Mouse (Mus musculus): ENCODE measurements around the gene Slc46a3. TPM values are rescaled to one million over a fixed set of nuclear protein-coding genes. Genes with fewer than 3 reads are reported as not detected.

The Slc46a3 gene
- polyA plus RNA-seq, 1 experiment from 2014 or later = 4.4 TPM

DNA sequence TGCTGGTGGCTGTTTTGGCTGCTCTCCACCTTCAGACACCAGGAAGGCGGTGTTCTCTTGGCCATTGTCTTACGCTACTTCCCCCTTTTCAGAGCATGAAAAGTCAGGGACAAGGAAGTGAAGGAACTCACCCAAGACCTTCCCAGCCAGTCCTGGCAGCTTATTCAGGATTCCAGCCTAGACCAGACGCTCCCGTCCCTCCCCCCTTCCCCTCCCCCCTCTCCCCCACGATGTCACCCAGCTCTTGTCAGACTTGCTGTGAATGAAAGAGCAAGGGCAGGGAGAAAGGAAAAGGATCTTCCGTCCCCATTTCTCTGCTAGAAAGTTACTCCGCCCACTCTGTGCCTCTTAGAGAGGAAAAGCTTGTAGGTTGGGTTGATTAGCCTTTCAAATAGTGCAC, 51.3 kb downstream of the Slc46a3 start:
- 0 out of 2 replicates have a peak, but pooled peaks cover 10% of the 10 kb centered on the region for H3K4me1 ChIP-seq (ENCODE audit: control insufficient read depth, insufficient read depth, low read length)
- H3K36me3 ChIP-seq (ENCODE audit: control insufficient read depth, insufficient read depth, low read length) = no peaks in the 10 kb centered on the region
- no peak overlapping the region for H3K4me3 ChIP-seq (ENCODE audit: low read depth, low read length)
- no peak for ATAC-seq (ENCODE audit: insufficient number of reproducible peaks, insufficient read depth, low FRiP score, low read depth)
- no peak overlapping the region for H3K4me2 ChIP-seq (replicated peaks; ENCODE audit: low read depth, low read length)
- H3K9ac ChIP-seq (replicated peaks; ENCODE audit: low read depth, low read length) = no peak overlapping the region
- no peaks in the 10 kb centered on the region for H3K27me3 ChIP-seq (ENCODE audit: control insufficient read depth, insufficient read depth, low read length)
- WGBS = 48% methylated on average over 7 of the region's 7 CpGs
- no peak overlapping the region for H3K27ac ChIP-seq (ENCODE audit: low read length)
- H3K9me3 ChIP-seq (ENCODE audit: control insufficient read depth, low read depth, low read length) = no peaks in the 10 kb centered on the region

DNA sequence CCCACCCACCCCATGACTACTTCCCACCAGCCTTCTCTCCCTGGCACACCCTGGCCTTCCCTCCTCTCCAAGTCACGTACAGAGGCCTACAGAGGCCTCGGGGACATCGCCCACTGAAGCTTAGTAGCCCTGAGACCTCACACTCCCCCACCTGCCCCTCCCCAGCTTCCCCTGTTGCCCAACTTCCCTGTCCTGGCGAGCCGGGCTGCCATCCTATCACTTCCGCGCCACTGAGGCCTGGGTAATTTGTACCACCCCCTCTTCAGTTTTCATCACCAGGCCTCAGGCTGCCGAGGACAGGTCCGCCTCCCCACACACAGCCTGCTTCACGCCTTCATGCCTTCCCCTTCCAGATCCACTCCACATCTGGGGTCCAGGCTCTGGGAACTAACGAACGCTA, 55.2 kb downstream of the Slc46a3 start:
- no peak overlapping the region for H3K27ac ChIP-seq (ENCODE audit: low read length)
- no peak overlapping the region for H3K9ac ChIP-seq (replicated peaks; ENCODE audit: low read depth, low read length)
- ATAC-seq (ENCODE audit: insufficient number of reproducible peaks, insufficient read depth, low FRiP score, low read depth) = no peak
- 82% methylated on average over 12 of the region's 12 CpGs for WGBS
- H3K4me2 ChIP-seq (replicated peaks; ENCODE audit: low read depth, low read length) = no peak overlapping the region
- H3K9me3 ChIP-seq (ENCODE audit: control insufficient read depth, low read depth, low read length) = no peaks in the 10 kb centered on the region
- no peak overlapping the region for H3K4me3 ChIP-seq (ENCODE audit: low read depth, low read length)
- no peaks in the 10 kb centered on the region for H3K27me3 ChIP-seq (ENCODE audit: control insufficient read depth, insufficient read depth, low read length)
- H3K4me1 ChIP-seq (ENCODE audit: control insufficient read depth, insufficient read depth, low read length) = 0 out of 2 replicates have a peak, but pooled peaks cover 3% of the 10 kb centered on the region
- no peaks in the 10 kb centered on the region for H3K36me3 ChIP-seq (ENCODE audit: control insufficient read depth, insufficient read depth, low read length)

DNA sequence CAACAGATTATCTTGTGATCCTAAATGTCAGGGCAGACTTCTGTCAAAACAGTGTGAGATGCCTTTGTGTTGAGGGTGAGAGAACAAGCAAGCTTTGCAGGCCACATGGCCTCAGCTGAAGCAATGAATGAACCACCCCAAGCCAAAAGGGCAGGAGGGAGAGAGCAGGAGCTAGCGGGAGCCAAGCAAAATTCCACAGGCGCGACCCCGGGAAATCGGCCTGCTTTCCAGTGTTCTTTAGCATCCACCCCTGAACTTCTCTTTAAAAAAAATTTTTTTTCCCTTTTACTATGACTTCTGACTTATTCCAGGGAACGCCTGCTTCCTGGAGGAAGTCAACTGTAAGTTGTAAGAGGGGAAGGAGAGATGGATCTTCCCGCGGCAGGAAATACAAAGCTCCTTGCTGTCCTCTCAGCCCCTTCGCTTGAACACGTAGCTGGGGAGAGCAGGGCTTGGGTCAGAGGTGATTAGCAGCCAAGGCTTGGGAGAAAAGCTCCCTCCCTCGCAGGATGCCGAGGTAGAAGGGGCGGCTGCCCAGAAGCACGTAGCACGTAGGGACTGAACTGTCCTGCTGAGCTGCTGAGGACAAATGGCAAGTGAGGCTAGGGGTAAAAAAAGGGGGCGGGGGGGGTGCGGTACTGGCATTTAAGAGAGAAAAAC, 59.6 kb downstream of the Slc46a3 start:
- no peaks in the 10 kb centered on the region for H3K9me3 ChIP-seq (ENCODE audit: control insufficient read depth, low read depth, low read length)
- H3K9ac ChIP-seq (replicated peaks; ENCODE audit: low read depth, low read length) = no peak overlapping the region
- H3K27ac ChIP-seq (ENCODE audit: low read length) = no peak overlapping the region
- no peaks in the 10 kb centered on the region for H3K36me3 ChIP-seq (ENCODE audit: control insufficient read depth, insufficient read depth, low read length)
- H3K4me2 ChIP-seq (replicated peaks; ENCODE audit: low read depth, low read length) = no peak overlapping the region
- ATAC-seq (ENCODE audit: insufficient number of reproducible peaks, insufficient read depth, low FRiP score, low read depth) = no peak
- H3K4me1 ChIP-seq (ENCODE audit: control insufficient read depth, insufficient read depth, low read length) = 0 out of 2 replicates have a peak, but pooled peaks cover 3% of the 10 kb centered on the region
- WGBS = 15% methylated on average over 17 of the region's 17 CpGs
- no peaks in the 10 kb centered on the region for H3K27me3 ChIP-seq (ENCODE audit: control insufficient read depth, insufficient read depth, low read length)
- H3K4me3 ChIP-seq (ENCODE audit: low read depth, low read length) = no peak overlapping the region

DNA sequence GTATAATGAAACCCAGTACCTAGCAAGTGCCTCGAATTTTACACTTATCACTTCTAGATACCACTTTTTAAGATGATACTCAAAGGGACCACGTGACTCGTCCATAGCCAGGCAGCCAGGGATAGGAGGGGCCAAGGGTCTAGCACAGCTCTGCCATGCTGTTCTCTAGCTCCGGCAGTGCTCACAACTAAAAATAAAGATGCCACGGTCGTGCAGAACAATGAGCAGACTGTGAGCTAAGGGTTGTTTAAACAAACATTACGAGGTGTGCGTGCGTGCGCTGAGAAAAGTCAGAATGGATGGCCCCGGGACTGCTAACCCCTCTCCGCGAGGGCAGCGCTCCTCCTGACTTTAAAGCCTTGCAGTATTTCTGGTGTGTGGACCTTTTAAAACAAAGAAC, 61.8 kb downstream of the Slc46a3 start:
- no peak for ATAC-seq (ENCODE audit: insufficient number of reproducible peaks, insufficient read depth, low FRiP score, low read depth)
- Histone ChIP-seq H3K9ac (replicated peaks; ENCODE audit: low read depth, low read length) (no peak overlapping the region), H3K27ac (ENCODE audit: low read length) (no peak overlapping the region), H3K36me3 (ENCODE audit: control insufficient read depth, insufficient read depth, low read length) (no peaks in the 10 kb centered on the region), H3K4me2 (replicated peaks; ENCODE audit: low read depth, low read length) (no peak overlapping the region), H3K4me3 (ENCODE audit: low read depth, low read length) (no peak overlapping the region), H3K4me1 (ENCODE audit: control insufficient read depth, insufficient read depth, low read length) (0 out of 2 replicates have a peak, but pooled peaks cover 3% of the 10 kb centered on the region), H3K27me3 (ENCODE audit: control insufficient read depth, insufficient read depth, low read length) (no peaks in the 10 kb centered on the region), H3K9me3 (ENCODE audit: control insufficient read depth, low read depth, low read length) (no peaks in the 10 kb centered on the region)
- WGBS = 25% methylated on average over 14 of the region's 14 CpGs

DNA sequence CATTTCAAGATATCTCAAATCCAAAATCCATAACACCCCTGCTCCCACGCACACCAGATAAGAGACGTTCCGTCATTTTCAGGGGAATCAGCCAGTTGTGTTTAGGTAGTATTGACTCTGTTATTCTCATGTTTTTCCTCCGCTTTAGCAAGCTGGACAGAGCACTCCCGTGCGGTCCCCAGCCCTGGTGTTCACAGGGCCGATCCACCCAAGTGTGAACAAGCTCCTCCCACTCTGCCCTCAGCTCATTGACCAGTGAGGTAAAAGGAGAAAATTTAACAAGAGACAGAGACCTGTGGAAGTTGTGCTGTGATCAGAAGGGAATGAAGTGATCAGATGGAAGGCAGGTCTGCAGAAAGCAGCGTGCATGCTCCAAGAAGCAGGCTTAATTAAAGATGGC, 65.8 kb downstream of the Slc46a3 start:
- Histone ChIP-seq H3K4me3 (ENCODE audit: low read depth, low read length) (no peak overlapping the region), H3K27me3 (ENCODE audit: control insufficient read depth, insufficient read depth, low read length) (no peaks in the 10 kb centered on the region), H3K9ac (replicated peaks; ENCODE audit: low read depth, low read length) (no peak overlapping the region), H3K36me3 (ENCODE audit: control insufficient read depth, insufficient read depth, low read length) (no peaks in the 10 kb centered on the region), H3K4me2 (replicated peaks; ENCODE audit: low read depth, low read length) (no peak overlapping the region), H3K9me3 (ENCODE audit: control insufficient read depth, low read depth, low read length) (no peaks in the 10 kb centered on the region), H3K4me1 (ENCODE audit: control insufficient read depth, insufficient read depth, low read length) (peaks cover 15% of the 10 kb centered on the region), H3K27ac (ENCODE audit: low read length) (no peak overlapping the region)
- ATAC-seq (ENCODE audit: insufficient number of reproducible peaks, insufficient read depth, low FRiP score, low read depth) = no peak
- 84% methylated on average over 8 of the region's 8 CpGs for WGBS

Other genes with a start within 250 kb of the Slc46a3 start
- 11.5 and 13.0 TPM in 2 replicates for gene Flt1, start 168.8 kb downstream of the Slc46a3 start, polyA plus RNA-seq (2014; fragmentation: Nextera tagmentation; extraction: Ambion mirVana)
- gene Pomp, start 34.4 kb downstream of the Slc46a3 start, polyA plus RNA-seq (2014; fragmentation: Nextera tagmentation; extraction: Ambion mirVana) = 445 and 460 TPM in 2 replicates
- 18.1 and 19.2 TPM in 2 replicates for gene Mtus2, start 62.5 kb upstream of the Slc46a3 start, polyA plus RNA-seq (2014; fragmentation: Nextera tagmentation; extraction: Ambion mirVana)